Mouse (Mus musculus) T-helper 1 cell (primary cell): ENCODE data around the gene Gjd3.

ENCODE experiments used
- in situ Hi-C: fragments of 300-600 bp; cut with MboI, MseI; formaldehyde crosslinking; loops from one replicate; pipeline ENCODE4 v1.15.1; 2025; ENCODE audit warnings: high pct_unique_total_duplicates

Gene Gjd3

GRCm38 (mm10) chr11:98949242-98949957 is 33.4 kb downstream of the Gjd3 start:
- in situ Hi-C loops = loop anchor here (10.0 kb wide), 1 partner anchor 925 kb away; the partner anchor contains the start of genes Cacnb1 and Rpl19

GRCm38 (mm10) chr11:98947969-98948569 is 34.7 kb downstream of the Gjd3 start:
- in situ Hi-C loops = loop anchor here (10.0 kb wide), 1 partner anchor 923 kb away; the partner anchor contains the start of genes Cacnb1 and Rpl19

GRCm38 (mm10) chr11:98945605-98945977 is 37.2 kb downstream of the Gjd3 start:
- in situ Hi-C loops = loop anchor here (10.0 kb wide), 1 partner anchor 921 kb away; the partner anchor contains the start of genes Cacnb1 and Rpl19

- in situ Hi-C loops = loop anchor here (10.0 kb wide), 1 partner anchor 920 kb away; the partner anchor contains the start of genes Cacnb1 and Rpl19
Observed at GRCm38 (mm10) chr11:98944897-98945604, 37.8 kb downstream of the Gjd3 start.

GRCm38 (mm10) chr11:98943741-98944461 is 38.9 kb downstream of the Gjd3 start:
- in situ Hi-C loops = loop anchor here (10.0 kb wide), 1 partner anchor 919 kb away; the partner anchor contains the start of genes Cacnb1 and Rpl19

GRCm38 (mm10) chr11:98942923-98943641 is 39.7 kb downstream of the Gjd3 start:
- in situ Hi-C loops = loop anchor here (10.0 kb wide), 1 partner anchor 918 kb away; the partner anchor contains the start of genes Cacnb1 and Rpl19

GRCm38 (mm10) chr11:98942555-98942922 is 40.3 kb downstream of the Gjd3 start:
- in situ Hi-C loops = loop anchor here (10.0 kb wide), 1 partner anchor 918 kb away; the partner anchor contains the start of genes Cacnb1 and Rpl19

- in situ Hi-C loops = loop anchor here (10.0 kb wide), 1 partner anchor 917 kb away; the partner anchor contains the start of genes Cacnb1 and Rpl19
Observed at GRCm38 (mm10) chr11:98941826-98942550, 40.8 kb downstream of the Gjd3 start.

GRCm38 (mm10) chr11:98941341-98941825 is 41.4 kb downstream of the Gjd3 start:
- in situ Hi-C loops = loop anchor here (10.0 kb wide), 1 partner anchor 917 kb away; the partner anchor contains the start of genes Cacnb1 and Rpl19

GRCm38 (mm10) chr11:98940776-98941175 is 42.0 kb downstream of the Gjd3 start:
- in situ Hi-C loops = loop anchor here (10.0 kb wide), 1 partner anchor 916 kb away; the partner anchor contains the start of genes Cacnb1 and Rpl19

GRCm38 (mm10) chr11:98939953-98940641 is 42.7 kb downstream of the Gjd3 start:
- in situ Hi-C loops = loop anchor here (5.0 to 10.0 kb wide), 2 partner anchors 32 to 915 kb away; partner anchors contain the start of genes Cacnb1 and Rpl19

- in situ Hi-C loops = loop anchor here (5.0 kb wide), 1 partner anchor 33 kb away; no protein-coding TSS in a partner anchor
Observed at GRCm38 (mm10) chr11:98939084-98939952, 43.5 kb downstream of the Gjd3 start.

GRCm38 (mm10) chr11:98938701-98939083 is 44.1 kb downstream of the Gjd3 start:
- in situ Hi-C loops = loop anchor here (5.0 kb wide), 1 partner anchor 34 kb away; no protein-coding TSS in a partner anchor

GRCm38 (mm10) chr11:98937914-98938694 is 44.7 kb downstream of the Gjd3 start:
- in situ Hi-C loops = loop anchor here (5.0 kb wide), 1 partner anchor 34 kb away; no protein-coding TSS in a partner anchor

- in situ Hi-C loops = loop anchor here (5.0 kb wide), 1 partner anchor 35 kb away; no protein-coding TSS in a partner anchor
Observed at GRCm38 (mm10) chr11:98937410-98937913, 45.4 kb downstream of the Gjd3 start.
